Mouse (Mus musculus): ENCODE results near the gene 1700012P22Rik.

DNA sequence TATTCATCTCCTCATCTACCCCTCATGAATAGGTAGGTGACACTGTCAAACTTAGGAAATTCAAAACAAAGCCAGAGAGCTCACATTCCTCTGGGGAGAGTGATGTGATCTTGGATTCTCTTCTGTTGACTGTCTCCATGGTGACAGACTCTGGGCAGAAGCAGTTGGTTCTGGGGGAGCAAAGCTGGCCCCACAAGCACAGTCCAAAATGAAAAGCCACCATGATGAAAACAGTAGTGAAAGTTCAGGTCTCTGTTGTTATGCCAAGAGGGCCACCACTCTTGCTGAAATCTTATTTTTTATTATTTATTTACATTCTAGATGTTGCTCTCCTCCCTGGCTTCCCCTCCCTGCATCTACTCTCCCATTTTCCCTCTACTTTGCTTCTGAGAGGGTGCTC lies at the start of gene 1700012P22Rik:
- no peak for TF ChIP-seq CTCF (IDR thresholded peaks at IDR 0.05; ENCODE audit: low read depth)
- TF ChIP-seq EP300 (IDR thresholded peaks at IDR 0.05; ENCODE audit: low read depth), result no peak
